18 mouse cellular contexts compared by ENCODE assay signal in genomic region chr16:43221313-43221712, GRCm38 (mm10).
DNase-seq lines count a peak whose midpoint lies in the region; ATAC-seq lines count a peak whose summit lies in the region.
"Had no signal": no experiment of that assay in that cellular context is flagged by ENCODE, and none has a peak within 500 bp of the region (broad histone marks: within the 10 kb centered on the region; RNA-seq: fewer than 3 reads in every experiment).

No protein-coding gene starts in this region.

- H3K9ac ChIP-seq in embryonic facial prominence, embryonic 14.5 days (ENCODE audit: low read depth, low read length), result no peak overlapping the region
- H3K9ac ChIP-seq in forebrain, embryonic 13.5 days, result no peak overlapping the region
- H3K9ac ChIP-seq: forebrain, embryonic 12.5 days; heart, embryonic 15.5 days; liver, postnatal 0 days; midbrain, embryonic 12.5 days had no signal

- H3K27ac ChIP-seq in heart, embryonic 10.5 days, result no peak overlapping the region
- no peak overlapping the region for H3K27ac ChIP-seq in embryonic facial prominence, embryonic 14.5 days (replicated peaks; ENCODE audit: low read depth, low read length)
- no peak overlapping the region for H3K27ac ChIP-seq in forebrain, embryonic 13.5 days
- H3K27ac ChIP-seq: forebrain, embryonic 12.5 days; heart, embryonic 15.5 days; midbrain, embryonic 12.5 days had no signal

- H3K4me1 ChIP-seq in heart, embryonic 10.5 days, result no peaks in the 10 kb centered on the region
- H3K4me1 ChIP-seq in embryonic facial prominence, embryonic 14.5 days (ENCODE audit: control insufficient read depth, insufficient read depth, low read length), result peaks cover 8% of the 10 kb centered on the region; the same call in 1 of the 2 replicates
- H3K4me1 ChIP-seq in forebrain, embryonic 13.5 days, result peaks cover 4% of the 10 kb centered on the region; the same call in 1 of the 2 replicates
- H3K4me1 ChIP-seq: heart, embryonic 15.5 days; midbrain, embryonic 12.5 days had no signal

- 55% methylated on average over 4 of the region's 4 CpGs for WGBS in heart, embryonic 10.5 days
- WGBS in embryonic facial prominence, embryonic 14.5 days, result 23% methylated on average over 4 of the region's 4 CpGs
- WGBS in forebrain, embryonic 13.5 days, result 80% methylated on average over 4 of the region's 4 CpGs

- no peaks in the 10 kb centered on the region for H3K9me3 ChIP-seq in heart, embryonic 10.5 days
- H3K9me3 ChIP-seq in embryonic facial prominence, embryonic 14.5 days (ENCODE audit: control insufficient read depth, low read length), result no peaks in the 10 kb centered on the region
- no peaks in the 10 kb centered on the region for H3K9me3 ChIP-seq in forebrain, embryonic 13.5 days (replicated peaks)
- H3K9me3 ChIP-seq: forebrain, embryonic 12.5 days; heart, embryonic 15.5 days; midbrain, embryonic 12.5 days had no signal

- peak; percentile 10 to 39 for DNase-seq in heart, adult 9 months (ENCODE audit: low spot score in 2 of 2)
- DNase-seq in heart, embryonic 10.5 days (ENCODE audit: low spot score), result no peak
- peak; percentile 71 for DNase-seq in 416B (ENCODE audit: low read depth)
- DNase-seq in adipocyte (ENCODE audit: low spot score), result peak; percentile 58
- DNase-seq in embryonic facial prominence, embryonic 14.5 days (ENCODE audit: low spot score), result peak; percentile 69
- DNase-seq in left cerebral cortex, postnatal 14 days (ENCODE audit: low spot score in 2 of 2), result no peak
- DNase-seq in cerebellum, adult 11-12 months, result no peak
- DNase-seq: cerebellum, adult 2 months; gastrocnemius, postnatal 25 days; kidney, adult 18-20 months; kidney, postnatal 36 days; liver, postnatal 0 days; thymus, postnatal 4 days had no signal

- H3K4me2 ChIP-seq in embryonic facial prominence, embryonic 14.5 days (ENCODE audit: low read depth, low read length), result no peak overlapping the region
- H3K4me2 ChIP-seq in forebrain, embryonic 13.5 days, result no peak overlapping the region
- H3K4me2 ChIP-seq: forebrain, embryonic 12.5 days; heart, embryonic 15.5 days; midbrain, embryonic 12.5 days had no signal

- no peak for ATAC-seq in embryonic facial prominence, embryonic 14.5 days (ENCODE audit: low read depth)
- ATAC-seq in forebrain, embryonic 13.5 days, result no peak
- ATAC-seq: hindbrain, embryonic 16.5 days; liver, postnatal 0 days had no signal

- no peaks in the 10 kb centered on the region for H3K36me3 ChIP-seq in heart, embryonic 10.5 days
- no peaks in the 10 kb centered on the region for H3K36me3 ChIP-seq in embryonic facial prominence, embryonic 14.5 days (ENCODE audit: control insufficient read depth, insufficient read depth, low read length)
- no peaks in the 10 kb centered on the region for H3K36me3 ChIP-seq in forebrain, embryonic 13.5 days (ENCODE audit: poor library complexity, severe bottlenecking)
- H3K36me3 ChIP-seq: forebrain, embryonic 12.5 days; heart, embryonic 15.5 days; midbrain, embryonic 12.5 days had no signal

- no peak overlapping the region for H3K4me3 ChIP-seq in heart, embryonic 10.5 days
- H3K4me3 ChIP-seq in embryonic facial prominence, embryonic 14.5 days (ENCODE audit: low read depth, low read length), result no peak overlapping the region
- H3K4me3 ChIP-seq in forebrain, embryonic 13.5 days, result no peak overlapping the region
- H3K4me3 ChIP-seq: forebrain, embryonic 12.5 days; heart, embryonic 15.5 days; midbrain, embryonic 12.5 days had no signal

- intact Hi-C loops in left cerebral cortex, postnatal 14 days (cut with DNase I), result no loop called here

- no peaks in the 10 kb centered on the region for H3K27me3 ChIP-seq in heart, embryonic 10.5 days (ENCODE audit: insufficient read depth, poor library complexity, severe bottlenecking)
- no peaks in the 10 kb centered on the region for H3K27me3 ChIP-seq in embryonic facial prominence, embryonic 14.5 days (replicated peaks; ENCODE audit: control insufficient read depth, insufficient read depth, low read length)
- H3K27me3 ChIP-seq in forebrain, embryonic 13.5 days, result no peaks in the 10 kb centered on the region
- H3K27me3 ChIP-seq: forebrain, embryonic 12.5 days; heart, embryonic 15.5 days; midbrain, embryonic 12.5 days had no signal

Comparison
In these comparisons a context has a peak if more than half of its experiments do, and no peak if none do; other contexts are left out.
1. DNase-seq: peak in heart, adult 9 months (2 of 2), 416B (single experiment), adipocyte (single experiment) and embryonic facial prominence, embryonic 14.5 days (single experiment); none in heart, embryonic 10.5 days (single experiment), left cerebral cortex, postnatal 14 days (0 of 2) and cerebellum, adult 11-12 months (single experiment).